Mouse (Mus musculus): ENCODE data around the gene Wfdc16.

- no peak for TF ChIP-seq CTCF (IDR thresholded peaks at IDR 0.05; ENCODE audit: borderline replicate concordance, extremely low read depth, insufficient read depth, insufficient read length)
- TF ChIP-seq POLR2A (IDR thresholded peaks at IDR 0.05; ENCODE audit: borderline replicate concordance, extremely low read depth, insufficient read depth, insufficient read length, poor library complexity, severe bottlenecking), result no peak
These were observed 34.2 kb downstream of the Wfdc16 start for GRCm38 (mm10) chr2:164604411-164604810.
